Mouse (Mus musculus) small intestine, adult 2 months (tissue): ENCODE measurements at regions not wholly inside any gene's neighbourhood (a gene's known extent, or its start where the extent isn't known, plus 50 kb on each side); places are given as distances from the start of the nearest gene placed in this dataset.

Experiments
- H3K27ac ChIP-seq: fragments of 200-500 bp; 2 replicates; pipeline ENCODE4 v1.5.1; 2012; ENCODE audit warnings: low read depth, low read length, control low read depth, inconsistent platforms; ENCODE audit not compliant: insufficient read depth
- H3K27me3 ChIP-seq: fragments of 200-500 bp; 2 replicates; pipeline ENCODE4 v1.6.1; 2012; ENCODE audit warnings: mild to moderate bottlenecking, moderate library complexity, low read length, inconsistent platforms; ENCODE audit not compliant: control insufficient read depth, insufficient read depth
- H3K36me3 ChIP-seq: fragments of 200-500 bp; 2 replicates; pipeline ENCODE4 v1.6.1; 2012; ENCODE audit warnings: mild to moderate bottlenecking, low read length, control low read depth, inconsistent platforms; ENCODE audit not compliant: control insufficient read depth, insufficient read depth
- H3K4me1 ChIP-seq: fragments of 200-500 bp; 2 replicates; pipeline ENCODE4 v1.6.1; 2012; ENCODE audit warnings: low read length, inconsistent platforms, mixed read lengths; ENCODE audit not compliant: control insufficient read depth, insufficient read depth, insufficient read length
- H3K4me3 ChIP-seq: fragments of 200-500 bp; 2 replicates; pipeline ENCODE4 v1.5.1; 2012; ENCODE audit warnings: low read depth, mild to moderate bottlenecking, control low read depth, inconsistent platforms, low read length, moderate library complexity
- CTCF ChIP-seq: fragments of 200-500 bp; IDR thresholded peaks from 2 replicates; pipeline ENCODE4 v1.5.1; 2012; ENCODE audit warnings: low read depth, mild to moderate bottlenecking, control low read depth, inconsistent platforms, low read length, moderate library complexity, mixed read lengths; ENCODE audit not compliant: insufficient replicate concordance, insufficient read length; ENCODE audit errors: extremely low read depth
- POLR2A ChIP-seq: fragments of 200-500 bp; IDR thresholded peaks from 2 replicates; pipeline ENCODE4 v1.6.1; 2012; ENCODE audit warnings: low read depth, mild to moderate bottlenecking, control low read depth, inconsistent platforms, low read length, moderate library complexity
- WGBS: fragments of 180-500 bp; shearing (Covaris S2); methylation state at CpG from one replicate; pipeline ENCODE4 v1.1.7; 2018; 5-methylcytosine and 5-hydroxymethylcytosine counted together

GRCm38 (mm10) chr7:73872181-73872580, 132.1 kb downstream of the Fam174b start:
- WGBS: 79% methylated on average over 2 of the region's 2 CpGs
- Histone ChIP-seq H3K36me3 (no peaks in the 10 kb centered on the region), H3K27me3 (no peaks in the 10 kb centered on the region), H3K4me1 (no peaks in the 10 kb centered on the region), H3K27ac (no peak overlapping the region), H3K4me3 (no peak overlapping the region)
- TF ChIP-seq CTCF (no peak), POLR2A (no peak)

- Histone ChIP-seq H3K27ac (no peak overlapping the region), H3K4me1 (no peaks in the 10 kb centered on the region), H3K27me3 (no peaks in the 10 kb centered on the region; the same call in 1 of the 2 replicates), H3K36me3 (no peaks in the 10 kb centered on the region), H3K4me3 (no peak overlapping the region)
- TF ChIP-seq POLR2A (no peak), CTCF (no peak)
- WGBS: 85% methylated on average over 13 of the region's 13 CpGs
These were observed 132.0 kb downstream of the St8sia2 start for GRCm38 (mm10) chr7:73881252-73882042.

- TF ChIP-seq POLR2A (no peak), CTCF (no peak)
- Histone ChIP-seq H3K27me3 (no peaks in the 10 kb centered on the region; the same call in 1 of the 2 replicates), H3K4me3 (no peak overlapping the region), H3K36me3 (no peaks in the 10 kb centered on the region), H3K4me1 (no peaks in the 10 kb centered on the region), H3K27ac (no peak overlapping the region)
- WGBS: 58% methylated on average over 7 of the region's 7 CpGs
These were observed 127.3 kb downstream of the St8sia2 start for GRCm38 (mm10) chr7:73886152-73886551.
